Mouse (Mus musculus): Measurements from ENCODE around the gene Nfib. TPM values are rescaled to one million over a fixed set of nuclear protein-coding genes. Genes with fewer than 3 reads are reported as not detected.

Nfib gene
- polyA plus RNA-seq, 1 experiment from 2014 or later: 26.7 TPM

DNA sequence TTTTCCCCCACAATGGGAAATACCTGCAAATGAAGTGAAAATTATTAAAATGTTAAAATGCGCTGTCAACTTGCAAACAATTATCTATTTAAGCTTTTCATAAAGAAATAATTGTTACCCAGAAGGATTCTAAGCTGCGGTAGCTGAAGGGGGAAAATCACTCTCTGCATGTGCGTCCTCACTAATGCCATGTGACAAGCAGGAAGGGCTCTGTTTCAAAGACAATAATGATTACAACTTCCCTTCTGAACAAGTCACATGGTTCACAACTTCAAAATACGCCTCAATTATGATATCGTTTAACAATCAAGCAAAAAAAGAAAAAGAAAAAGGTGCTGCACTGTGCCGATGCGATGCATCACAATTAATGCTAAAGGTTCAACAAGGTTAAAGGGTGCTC is 212.2 kb downstream of the Nfib start:
- H3K36me3 ChIP-seq (ENCODE audit: insufficient read depth, low read length): peaks cover 6% of the 10 kb centered on the region; the same call in 1 of the 2 replicates
- no peak overlapping the region for H3K27ac ChIP-seq (ENCODE audit: low read length)
- whole genome bisulfite sequencing: 81% methylated on average over 7 of the region's 7 CpGs
- H3K27me3 ChIP-seq (ENCODE audit: insufficient read depth, low read length): peaks cover 27% of the 10 kb centered on the region
- ATAC-seq (ENCODE audit: low FRiP score, low TSS enrichment): no peak
- no peaks in the 10 kb centered on the region for H3K9me3 ChIP-seq (ENCODE audit: low read length)
- H3K4me2 ChIP-seq (replicated peaks; ENCODE audit: low read depth, low read length): no peak overlapping the region
- H3K9ac ChIP-seq (replicated peaks; ENCODE audit: low read length): no peak overlapping the region
- no peak overlapping the region for H3K4me3 ChIP-seq (ENCODE audit: low read length)
- peaks cover 8% of the 10 kb centered on the region for H3K4me1 ChIP-seq (ENCODE audit: insufficient read depth, low read length)

DNA sequence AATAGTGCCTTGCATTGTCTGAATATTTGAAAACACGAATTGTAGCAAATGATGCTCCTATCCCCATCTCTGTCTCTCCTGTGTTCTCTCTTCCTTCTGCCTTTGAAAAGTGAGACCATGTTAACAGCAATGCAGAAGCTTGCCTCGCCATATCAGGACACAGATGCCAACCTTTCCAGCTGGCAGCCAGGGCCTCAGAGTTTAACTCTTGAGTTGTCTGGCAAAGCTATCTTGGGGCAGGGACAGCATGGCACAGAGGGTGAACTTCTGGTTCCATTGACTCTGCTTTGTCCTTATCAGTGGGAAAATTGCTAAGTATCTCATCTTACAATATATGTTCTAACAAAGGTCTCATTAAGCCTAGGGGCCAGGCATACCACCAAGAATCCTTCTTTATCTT is 212.8 kb downstream of the Nfib start:
- H3K4me1 ChIP-seq (ENCODE audit: insufficient read depth, low read length): peaks cover 8% of the 10 kb centered on the region
- ATAC-seq (ENCODE audit: low FRiP score, low TSS enrichment): no peak
- H3K27me3 ChIP-seq (ENCODE audit: insufficient read depth, low read length): peaks cover 23% of the 10 kb centered on the region
- 77% methylated on average over 2 of the region's 2 CpGs for WGBS
- peaks cover 7% of the 10 kb centered on the region; the same call in 1 of the 2 replicates for H3K36me3 ChIP-seq (ENCODE audit: insufficient read depth, low read length)
- no peak overlapping the region for H3K4me2 ChIP-seq (replicated peaks; ENCODE audit: low read depth, low read length)
- H3K9ac ChIP-seq (replicated peaks; ENCODE audit: low read length): no peak overlapping the region
- no peaks in the 10 kb centered on the region for H3K9me3 ChIP-seq (ENCODE audit: low read length)
- no peak overlapping the region for H3K27ac ChIP-seq (ENCODE audit: low read length)
- H3K4me3 ChIP-seq (ENCODE audit: low read length): no peak overlapping the region

DNA sequence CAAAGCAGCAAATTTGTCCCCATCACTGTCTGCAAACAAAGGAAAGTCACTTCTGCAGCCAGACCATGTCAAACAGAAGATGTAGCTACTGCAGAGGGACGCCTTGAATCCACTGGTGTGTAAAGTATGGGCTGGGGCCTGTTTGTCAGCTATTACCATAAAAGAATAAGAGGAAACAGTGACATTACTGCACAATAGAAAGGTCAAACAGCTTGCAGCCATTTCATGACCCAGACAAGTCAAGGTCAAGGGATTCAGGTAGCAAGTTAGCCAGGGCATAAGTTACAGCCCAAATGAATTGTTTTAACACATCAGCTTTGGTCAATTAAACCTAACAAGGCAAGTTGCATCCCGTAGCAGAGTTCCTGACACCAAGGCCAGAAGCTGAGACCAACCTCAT is 215.6 kb downstream of the Nfib start:
- ATAC-seq (ENCODE audit: low FRiP score, low TSS enrichment): no peak
- peaks cover 17% of the 10 kb centered on the region for H3K27me3 ChIP-seq (ENCODE audit: insufficient read depth, low read length)
- WGBS: 16% methylated on average over 2 of the region's 2 CpGs
- H3K9me3 ChIP-seq (ENCODE audit: low read length): peaks cover 11% of the 10 kb centered on the region
- H3K4me3 ChIP-seq (ENCODE audit: low read length): no peak overlapping the region
- H3K4me2 ChIP-seq (replicated peaks; ENCODE audit: low read depth, low read length): no peak overlapping the region
- no peak overlapping the region for H3K27ac ChIP-seq (ENCODE audit: low read length)
- H3K36me3 ChIP-seq (ENCODE audit: insufficient read depth, low read length): peaks cover 20% of the 10 kb centered on the region
- peaks cover 6% of the 10 kb centered on the region for H3K4me1 ChIP-seq (ENCODE audit: insufficient read depth, low read length)
- no peak overlapping the region for H3K9ac ChIP-seq (replicated peaks; ENCODE audit: low read length)

DNA sequence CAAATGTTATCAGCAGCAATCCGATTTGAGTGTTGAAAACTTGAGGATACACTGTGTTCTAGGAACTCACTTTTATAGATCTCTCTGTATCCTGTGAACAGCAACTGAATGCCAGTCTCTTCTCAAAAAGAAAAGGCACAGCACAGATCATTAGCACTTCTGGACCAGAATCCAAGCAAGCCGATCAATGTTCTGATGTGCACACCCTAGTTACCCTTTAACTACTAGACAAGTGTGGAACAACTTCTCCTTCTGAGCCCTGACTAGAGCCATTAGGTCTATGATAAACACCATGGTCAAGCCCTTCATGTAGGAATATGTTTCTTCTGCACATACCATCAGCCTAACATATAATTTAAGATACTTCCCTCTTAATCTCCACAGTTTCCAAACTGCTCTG is 219.6 kb downstream of the Nfib start:
- Histone ChIP-seq H3K27me3 (ENCODE audit: insufficient read depth, low read length) (no peaks in the 10 kb centered on the region), H3K9me3 (ENCODE audit: low read length) (peaks cover 11% of the 10 kb centered on the region), H3K9ac (replicated peaks; ENCODE audit: low read length) (no peak overlapping the region), H3K36me3 (ENCODE audit: insufficient read depth, low read length) (peaks cover 20% of the 10 kb centered on the region), H3K4me3 (ENCODE audit: low read length) (no peak overlapping the region), H3K4me2 (replicated peaks; ENCODE audit: low read depth, low read length) (no peak overlapping the region), H3K27ac (ENCODE audit: low read length) (no peak overlapping the region), H3K4me1 (ENCODE audit: insufficient read depth, low read length) (peaks cover 11% of the 10 kb centered on the region)
- no peak for ATAC-seq (ENCODE audit: low FRiP score, low TSS enrichment)
- WGBS: 85% methylated on average over 2 of the region's 2 CpGs

DNA sequence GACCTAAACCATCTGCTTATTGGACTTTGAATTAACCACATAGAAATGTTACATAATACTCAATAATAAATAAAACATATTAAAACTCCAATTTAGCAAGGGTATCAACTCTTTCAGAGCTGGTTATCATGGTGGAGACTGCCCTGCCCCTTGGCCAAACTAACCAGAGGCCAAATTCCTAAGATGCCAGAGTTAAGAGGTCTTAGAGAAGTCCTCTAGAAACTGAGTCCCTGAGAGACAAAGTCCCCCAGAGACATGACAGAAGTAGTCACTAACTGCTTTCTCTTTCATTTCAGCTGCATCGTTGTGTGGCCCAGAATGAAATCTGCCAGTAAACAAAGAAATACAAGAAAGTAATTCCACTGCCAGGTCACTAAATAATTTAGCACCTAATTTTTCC is 221.7 kb downstream of the Nfib start:
- no peak overlapping the region for H3K4me2 ChIP-seq (replicated peaks; ENCODE audit: low read depth, low read length)
- no peak overlapping the region for H3K4me3 ChIP-seq (ENCODE audit: low read length)
- peaks cover 24% of the 10 kb centered on the region for H3K36me3 ChIP-seq (ENCODE audit: insufficient read depth, low read length)
- H3K4me1 ChIP-seq (ENCODE audit: insufficient read depth, low read length): peaks cover 5% of the 10 kb centered on the region; the same call in 1 of the 2 replicates
- 66% methylated on average over 1 of the region's 1 CpGs for WGBS
- no peak for ATAC-seq (ENCODE audit: low FRiP score, low TSS enrichment)
- no peak overlapping the region for H3K9ac ChIP-seq (replicated peaks; ENCODE audit: low read length)
- H3K27me3 ChIP-seq (ENCODE audit: insufficient read depth, low read length): no peaks in the 10 kb centered on the region
- no peak overlapping the region for H3K27ac ChIP-seq (ENCODE audit: low read length)
- peaks cover 14% of the 10 kb centered on the region for H3K9me3 ChIP-seq (ENCODE audit: low read length)

DNA sequence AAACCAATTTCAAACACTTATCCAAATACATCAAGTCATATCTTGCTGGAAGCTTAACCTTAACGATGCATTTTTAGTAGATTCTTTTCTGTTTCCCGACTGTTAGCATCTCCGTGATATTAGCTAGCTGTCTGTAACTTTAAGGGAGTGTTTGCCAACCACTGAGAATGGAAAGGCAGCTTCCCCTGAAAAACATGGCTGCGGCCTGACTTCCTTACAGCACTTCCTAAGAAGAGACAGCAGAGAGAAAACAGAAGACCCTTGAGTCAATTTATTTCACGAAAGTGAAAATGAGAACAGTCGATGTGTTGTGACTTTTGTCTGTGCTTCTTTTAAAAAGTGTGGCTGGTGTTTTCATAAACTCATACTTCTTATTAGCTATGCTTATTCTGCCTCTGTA is 222.3 kb downstream of the Nfib start:
- peaks cover 24% of the 10 kb centered on the region for H3K36me3 ChIP-seq (ENCODE audit: insufficient read depth, low read length)
- H3K4me1 ChIP-seq (ENCODE audit: insufficient read depth, low read length): peaks cover 5% of the 10 kb centered on the region; the same call in 1 of the 2 replicates
- peaks cover 14% of the 10 kb centered on the region for H3K9me3 ChIP-seq (ENCODE audit: low read length)
- H3K4me3 ChIP-seq (ENCODE audit: low read length): no peak overlapping the region
- H3K9ac ChIP-seq (replicated peaks; ENCODE audit: low read length): no peak overlapping the region
- no peak overlapping the region for H3K4me2 ChIP-seq (replicated peaks; ENCODE audit: low read depth, low read length)
- no peaks in the 10 kb centered on the region for H3K27me3 ChIP-seq (ENCODE audit: insufficient read depth, low read length)
- no peak overlapping the region for H3K27ac ChIP-seq (ENCODE audit: low read length)
- ATAC-seq (ENCODE audit: low FRiP score, low TSS enrichment): no peak
- 70% methylated on average over 6 of the region's 6 CpGs for WGBS

DNA sequence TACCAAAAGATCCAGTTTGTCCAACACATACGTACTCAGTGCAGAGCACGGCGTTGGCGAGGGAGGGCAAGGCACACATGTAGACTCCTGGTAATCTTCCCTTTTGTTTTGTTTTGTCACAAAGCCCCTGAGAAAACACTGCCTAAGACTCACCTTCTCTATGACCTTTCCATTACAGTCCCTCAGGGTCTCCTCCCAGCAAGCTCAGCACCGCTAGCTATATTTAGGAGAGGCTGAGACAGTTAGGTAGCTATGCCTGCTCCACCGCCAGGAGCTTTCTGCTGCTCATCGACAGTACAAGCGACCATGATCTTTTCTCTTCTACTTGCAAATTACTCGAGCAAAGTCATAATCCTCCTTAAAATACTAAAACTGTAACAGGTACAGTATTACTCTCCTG is 224.9 kb downstream of the Nfib start:
- no peak overlapping the region for H3K4me3 ChIP-seq (ENCODE audit: low read length)
- 85% methylated on average over 9 of the region's 9 CpGs for whole genome bisulfite sequencing

DNA sequence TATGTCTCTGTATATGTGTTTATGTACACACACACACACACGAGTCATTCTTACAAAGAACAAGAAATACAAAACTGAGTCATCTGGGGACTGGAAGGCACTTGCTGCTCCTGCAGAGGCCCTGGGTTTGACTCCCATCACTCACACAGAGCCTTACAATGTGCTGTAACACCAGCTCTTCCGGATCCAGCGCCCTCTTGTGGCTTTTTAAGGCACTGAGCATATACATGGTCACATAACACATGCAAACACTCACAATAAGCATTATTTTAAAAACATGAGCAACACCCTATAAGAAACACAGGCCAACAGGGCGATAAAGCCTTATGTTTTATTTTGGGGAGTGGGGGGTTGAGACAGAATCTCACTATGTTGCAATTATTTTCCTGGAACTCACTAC is 226.2 kb downstream of the Nfib start:
- no peak overlapping the region for H3K4me3 ChIP-seq (ENCODE audit: low read length)
- WGBS: 73% methylated on average over 4 of the region's 4 CpGs
- no peak overlapping the region for H3K27ac ChIP-seq (ENCODE audit: low read length)
- 0 out of 2 replicates have a peak, but pooled peaks cover 4% of the 10 kb centered on the region for H3K36me3 ChIP-seq (ENCODE audit: insufficient read depth, low read length)
- H3K4me1 ChIP-seq (ENCODE audit: insufficient read depth, low read length): peaks cover 5% of the 10 kb centered on the region; the same call in 1 of the 2 replicates
- H3K4me2 ChIP-seq (replicated peaks; ENCODE audit: low read depth, low read length): no peak overlapping the region
- H3K9ac ChIP-seq (replicated peaks; ENCODE audit: low read length): no peak overlapping the region
- no peaks in the 10 kb centered on the region for H3K27me3 ChIP-seq (ENCODE audit: insufficient read depth, low read length)
- peaks cover 3% of the 10 kb centered on the region; the same call in 1 of the 2 replicates for H3K9me3 ChIP-seq (ENCODE audit: low read length)
- no peak for ATAC-seq (ENCODE audit: low FRiP score, low TSS enrichment)

More for the DNA sequence above, 224.9 kb downstream of the Nfib start:
- H3K9me3 ChIP-seq (ENCODE audit: low read length): peaks cover 3% of the 10 kb centered on the region; the same call in 1 of the 2 replicates
- H3K27me3 ChIP-seq (ENCODE audit: insufficient read depth, low read length): no peaks in the 10 kb centered on the region
- H3K36me3 ChIP-seq (ENCODE audit: insufficient read depth, low read length): 0 out of 2 replicates have a peak, but pooled peaks cover 4% of the 10 kb centered on the region
- peaks cover 5% of the 10 kb centered on the region; the same call in 1 of the 2 replicates for H3K4me1 ChIP-seq (ENCODE audit: insufficient read depth, low read length)
- no peak overlapping the region for H3K9ac ChIP-seq (replicated peaks; ENCODE audit: low read length)
- no peak overlapping the region for H3K4me2 ChIP-seq (replicated peaks; ENCODE audit: low read depth, low read length)
- ATAC-seq (ENCODE audit: low FRiP score, low TSS enrichment): no peak
- H3K27ac ChIP-seq (ENCODE audit: low read length): no peak overlapping the region

DNA sequence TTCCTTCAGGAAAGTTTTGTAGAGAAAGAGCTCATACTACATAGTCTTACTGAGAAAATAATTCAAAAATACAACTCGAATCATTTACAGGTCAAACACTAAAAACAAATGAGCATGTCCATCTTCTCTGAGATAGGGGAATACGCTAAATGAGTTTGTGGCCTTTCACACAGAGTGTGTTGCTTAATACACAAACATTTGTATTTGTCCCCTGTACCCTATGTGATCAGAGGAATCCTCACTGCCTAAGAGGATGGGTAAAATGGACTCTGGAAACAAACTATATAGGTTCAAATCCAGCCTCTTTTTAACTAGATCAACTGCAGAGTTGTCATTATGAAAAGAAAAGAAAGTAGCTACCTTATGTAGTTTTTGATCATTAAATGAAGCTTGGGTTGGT is 227.8 kb downstream of the Nfib start:
- Histone ChIP-seq H3K4me2 (replicated peaks; ENCODE audit: low read depth, low read length) (no peak overlapping the region), H3K4me3 (ENCODE audit: low read length) (no peak overlapping the region), H3K36me3 (ENCODE audit: insufficient read depth, low read length) (0 out of 2 replicates have a peak, but pooled peaks cover 4% of the 10 kb centered on the region), H3K9me3 (ENCODE audit: low read length) (peaks cover 3% of the 10 kb centered on the region; the same call in 1 of the 2 replicates), H3K27me3 (ENCODE audit: insufficient read depth, low read length) (no peaks in the 10 kb centered on the region), H3K4me1 (ENCODE audit: insufficient read depth, low read length) (no peaks in the 10 kb centered on the region), H3K27ac (ENCODE audit: low read length) (no peak overlapping the region), H3K9ac (replicated peaks; ENCODE audit: low read length) (no peak overlapping the region)
- WGBS: 89% methylated on average over 2 of the region's 2 CpGs
- ATAC-seq (ENCODE audit: low FRiP score, low TSS enrichment): no peak

DNA sequence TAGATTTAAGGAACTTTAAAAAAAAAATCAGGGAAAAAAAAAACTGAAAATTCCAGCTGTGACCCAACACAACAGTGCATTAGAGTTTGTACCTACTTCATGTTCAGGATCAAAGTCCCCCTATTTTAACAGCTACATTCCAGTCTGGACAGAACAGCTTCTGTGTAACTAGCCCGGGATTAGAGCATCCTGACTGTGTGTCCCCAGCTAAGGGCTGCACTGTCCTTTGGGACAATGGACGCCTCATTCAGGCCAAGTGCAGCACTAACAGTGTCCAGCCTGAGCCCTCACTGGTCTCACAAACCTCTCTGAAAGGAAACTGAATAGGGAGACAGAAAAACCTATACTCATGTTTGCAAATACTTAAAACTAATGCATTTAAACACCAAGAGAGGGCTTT is 229.1 kb downstream of the Nfib start:
- no peak for ATAC-seq (ENCODE audit: low FRiP score, low TSS enrichment)
- Histone ChIP-seq H3K4me1 (ENCODE audit: insufficient read depth, low read length) (0 out of 2 replicates have a peak, but pooled peaks cover 1% of the 10 kb centered on the region), H3K27ac (ENCODE audit: low read length) (no peak overlapping the region), H3K36me3 (ENCODE audit: insufficient read depth, low read length) (0 out of 2 replicates have a peak, but pooled peaks cover 4% of the 10 kb centered on the region), H3K4me2 (replicated peaks; ENCODE audit: low read depth, low read length) (no peak overlapping the region), H3K4me3 (ENCODE audit: low read length) (no peak overlapping the region), H3K9ac (replicated peaks; ENCODE audit: low read length) (no peak overlapping the region), H3K27me3 (ENCODE audit: insufficient read depth, low read length) (no peaks in the 10 kb centered on the region), H3K9me3 (ENCODE audit: low read length) (peaks cover 3% of the 10 kb centered on the region; the same call in 1 of the 2 replicates)
- WGBS: 67% methylated on average over 2 of the region's 2 CpGs

Measured in kidney, embryonic 16.5 days (tissue).